8 mouse cellular contexts compared by ENCODE assay signal in genomic region chr1:167393683-167394492, GRCm38 (mm10). TPM values are rescaled to one million over a fixed set of nuclear protein-coding genes. Genes with fewer than 3 reads are reported as not detected.
A peak's percentile ranks its signal among the peaks of the same experiment; 100 is the strongest.
DNase-seq lines count a peak whose midpoint lies in the region; ATAC-seq lines count a peak whose summit lies in the region.

Mgst3 (minus strand) TSS chr1:167393841.

- H3K4me3 ChIP-seq in lung, embryonic 16.5 days (ENCODE audit: low read length), result peak within 1 kb of the TSS; percentile 73

- H3K4me2 ChIP-seq in lung, embryonic 16.5 days (ENCODE audit: low read depth, low read length), result peak within 1 kb of the TSS; percentile 82

- H3K9me3 ChIP-seq in lung, embryonic 16.5 days (ENCODE audit: control insufficient read depth, low read length), result no peaks in the 10 kb centered on the region

- ATAC-seq in hematopoietic stem cell, adult 5-6 weeks (replicated peaks in 1 of 2; ENCODE audit: insufficient read depth in 1 of 2, low FRiP score in 2 of 2, low TSS enrichment in 1 of 2, low read depth in 1 of 2, poor library complexity in 2 of 2, severe bottlenecking in 2 of 2), result peak; percentile 85 to 87
- ATAC-seq in lung, embryonic 16.5 days (ENCODE audit: low read depth), result peak; percentile 97

- H3K36me3 ChIP-seq in lung, embryonic 16.5 days (ENCODE audit: control insufficient read depth, insufficient read depth, low read length), result no peaks in the 10 kb centered on the region

- H3K27ac ChIP-seq in lung, embryonic 16.5 days (ENCODE audit: low read length), result peak within 1 kb of the TSS; percentile 93

- under 1% methylated on average over 45 of the region's 45 CpGs for WGBS in lung, embryonic 16.5 days

- peaks cover 12% of the 10 kb centered on the region for H3K4me1 ChIP-seq in lung, embryonic 16.5 days (replicated peaks; ENCODE audit: control insufficient read depth, insufficient read depth, low read length)

- H3K27me3 ChIP-seq in lung, embryonic 16.5 days (ENCODE audit: control insufficient read depth, insufficient read depth, low read depth, low read length), result no peaks in the 10 kb centered on the region

- peak; percentile 90 for DNase-seq in MEL-GATA-1-ER (ENCODE audit: extremely low read depth, low read depth)
- DNase-seq in cerebellum, adult 8-10 months, result peak; percentile 96
- DNase-seq in forelimb bud, embryonic 11.5 days (ENCODE audit: low read depth, low spot score), result peak; percentile 96
- peak; percentile 92 for DNase-seq in layer of hippocampus, adult 9-10 months (ENCODE audit: low spot score)
- DNase-seq in ovary, postnatal 10 days (ENCODE audit: low spot score), result peak; percentile 92
- DNase-seq in thymus, postnatal 10 days (ENCODE audit: low spot score in 2 of 2), result peak; percentile 90 to 94

- H3K9ac ChIP-seq in lung, embryonic 16.5 days (ENCODE audit: low read length), result peak within 1 kb of the TSS; percentile 91

RNA-seq across cellular contexts. Expression of gene Mgst3, which starts in this region (rescaled TPM):
- 9.0 and 15.8 TPM in 2 replicates for total RNA-seq in hematopoietic stem cell, adult 5-6 weeks (2017)
- polyA plus RNA-seq in lung, embryonic 16.5 days (2015; fragmentation: Nextera tagmentation; extraction: Ambion mirVana), result 50.8 and 62.5 TPM in 2 replicates

Comparison
In these comparisons a context has a peak if more than half of its experiments do, and no peak if none do; other contexts are left out.
1. Peak in every context shown above with its lines: DNase-seq, ATAC-seq, H3K4me3 ChIP-seq and H3K27ac ChIP-seq.